Mouse (Mus musculus) lung, embryonic 14.5 days (tissue): ENCODE measurements around the gene Dab2ip. TPM values are rescaled to one million over a fixed set of nuclear protein-coding genes. Genes with fewer than 3 reads are reported as not detected.

Experiments
- ATAC-seq: fragments of 200-750 bp; cut with Nextera tagmentation; 2 replicates; pipeline ENCODE4 v1.8.0; 2017; ENCODE audit warnings: mild to moderate bottlenecking, moderate TSS enrichment, moderate library complexity; ENCODE audit not compliant: insufficient read depth
- DNase-seq: peaks from one replicate; pipeline ENCODE4 v3.0.0-alpha.2; 2015
- H3K27ac ChIP-seq: fragments of 300-500 bp; sonication (generic); 2 replicates; pipeline ENCODE4 v1.5.1; 2014; ENCODE audit warnings: low read depth, mild to moderate bottlenecking, moderate library complexity
- H3K27me3 ChIP-seq: fragments of 300-500 bp; sonication (generic); 2 replicates; pipeline ENCODE4 v1.6.1; 2014; ENCODE audit warnings: low read length, control low read depth; ENCODE audit not compliant: insufficient read depth
- H3K36me3 ChIP-seq: fragments of 300-500 bp; sonication (generic); 2 replicates; pipeline ENCODE4 v1.6.1; 2014; ENCODE audit warnings: control low read depth; ENCODE audit not compliant: insufficient read depth
- H3K4me1 ChIP-seq: fragments of 300-500 bp; sonication (generic); 2 replicates; pipeline ENCODE4 v1.6.1; 2014; ENCODE audit warnings: antibody characterized with exemption, control low read depth; ENCODE audit not compliant: insufficient read depth
- H3K4me2 ChIP-seq: fragments of 300-500 bp; sonication (generic); 2 replicates; pipeline ENCODE4 v1.6.1; 2014; ENCODE audit warnings: mild to moderate bottlenecking
- H3K4me3 ChIP-seq: fragments of 300-500 bp; sonication (generic); 2 replicates; pipeline ENCODE4 v1.5.1; 2014; ENCODE audit warnings: low read depth, low read length
- H3K9ac ChIP-seq: fragments of 300-500 bp; sonication (generic); 2 replicates; pipeline ENCODE4 v1.6.1; 2014
- H3K9me3 ChIP-seq: fragments of 300-500 bp; sonication (generic); 2 replicates; pipeline ENCODE4 v1.6.1; 2016; ENCODE audit warnings: low read depth, low read length, control low read depth
- CTCF ChIP-seq: IDR thresholded peaks from 2 replicates; pipeline ENCODE4 v1.5.1; 2016; ENCODE audit warnings: antibody characterized with exemption, low read depth
- WGBS: fragments of 180-500 bp; shearing (Covaris S2); extraction: QIAGEN DNeasy Blood & Tissue Kit; methylation state at CpG from one replicate; pipeline ENCODE4 v1.1.7; 2014; 5-methylcytosine and 5-hydroxymethylcytosine counted together
- polyA plus RNA-seq: library from polyadenylated mRNA; unstranded; fragments of >200 nt; fragmentation: Nextera tagmentation; extraction: Ambion mirVana; gene quantifications from 2 replicates; pipeline ENCODE4 v1.2.1, GENCODE M21; 2014

The Dab2ip gene
- polyA plus RNA-seq, 1 experiment from 2014 or later = 61.4 TPM

DNA sequence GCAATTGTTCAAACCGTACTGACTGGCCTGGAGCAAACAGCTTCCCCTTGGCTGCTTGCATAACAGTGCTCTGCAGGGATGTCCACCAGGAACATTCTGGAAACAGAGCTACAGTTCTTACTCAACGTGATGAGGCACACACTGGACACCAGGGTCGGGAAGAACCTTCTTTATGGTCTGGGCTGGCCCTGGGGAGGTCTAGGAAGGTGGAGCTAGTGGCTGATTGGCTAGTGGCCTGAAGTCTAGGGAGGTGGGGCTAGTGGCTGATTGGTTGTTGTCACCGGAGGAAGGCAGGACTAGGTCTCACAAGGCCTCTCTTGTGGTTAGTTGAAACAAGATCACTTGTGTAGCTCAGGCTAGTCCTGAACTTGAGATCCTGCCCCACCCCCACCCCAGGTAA is 77.5 kb downstream of the Dab2ip start:
- WGBS = 72% methylated on average over 4 of the region's 4 CpGs
- H3K4me1 ChIP-seq = no peaks in the 10 kb centered on the region
- H3K4me2 ChIP-seq = no peak overlapping the region
- H3K9me3 ChIP-seq = no peaks in the 10 kb centered on the region
- H3K27me3 ChIP-seq = no peaks in the 10 kb centered on the region
- H3K4me3 ChIP-seq = no peak overlapping the region
- ATAC-seq (no peak), DNase-seq (no peak)
- no peak overlapping the region for H3K9ac ChIP-seq
- no peaks in the 10 kb centered on the region for H3K36me3 ChIP-seq
- no peak for TF ChIP-seq CTCF
- H3K27ac ChIP-seq = no peak overlapping the region

DNA sequence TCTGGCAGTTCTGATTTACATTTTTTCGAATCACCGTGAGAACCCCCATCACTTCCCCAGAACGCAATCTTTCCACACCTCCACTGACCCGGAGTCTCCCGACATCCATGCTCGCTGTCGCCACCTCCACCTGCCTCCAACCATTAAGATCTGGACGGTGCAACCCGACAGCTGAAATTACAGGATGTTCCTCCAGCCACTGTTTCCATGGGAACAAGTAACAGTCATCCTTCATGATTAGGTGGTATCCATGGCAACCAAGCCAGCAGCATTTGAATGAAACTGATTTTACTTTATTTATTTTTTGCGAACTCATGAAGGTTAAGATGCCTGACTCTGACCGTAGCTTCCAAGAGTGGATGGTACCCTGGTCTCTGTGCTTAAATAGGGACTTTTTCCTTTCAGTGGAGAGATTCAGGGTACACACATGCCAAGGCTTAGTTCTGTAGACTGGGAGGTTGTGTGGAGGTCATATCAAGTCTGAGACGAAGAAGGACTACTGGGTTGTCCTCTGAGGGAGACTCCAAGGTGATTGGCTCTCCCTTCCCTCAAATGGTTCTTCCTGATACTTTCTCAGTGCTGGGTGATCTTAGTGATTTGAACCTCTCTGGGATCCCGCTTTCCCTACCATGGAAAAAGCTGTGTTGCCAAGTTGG is 79.9 kb downstream of the Dab2ip start:
- Histone ChIP-seq H3K27me3 (no peaks in the 10 kb centered on the region), H3K4me1 (0 out of 2 replicates have a peak, but pooled peaks cover 3% of the 10 kb centered on the region), H3K4me2 (no peak overlapping the region), H3K27ac (no peak overlapping the region), H3K9ac (no peak overlapping the region), H3K36me3 (no peaks in the 10 kb centered on the region), H3K4me3 (no peak overlapping the region), H3K9me3 (no peaks in the 10 kb centered on the region)
- DNase-seq = no peak
- 58% methylated on average over 13 of the region's 13 CpGs for WGBS
- ATAC-seq = no peak
- no peak for TF ChIP-seq CTCF

DNA sequence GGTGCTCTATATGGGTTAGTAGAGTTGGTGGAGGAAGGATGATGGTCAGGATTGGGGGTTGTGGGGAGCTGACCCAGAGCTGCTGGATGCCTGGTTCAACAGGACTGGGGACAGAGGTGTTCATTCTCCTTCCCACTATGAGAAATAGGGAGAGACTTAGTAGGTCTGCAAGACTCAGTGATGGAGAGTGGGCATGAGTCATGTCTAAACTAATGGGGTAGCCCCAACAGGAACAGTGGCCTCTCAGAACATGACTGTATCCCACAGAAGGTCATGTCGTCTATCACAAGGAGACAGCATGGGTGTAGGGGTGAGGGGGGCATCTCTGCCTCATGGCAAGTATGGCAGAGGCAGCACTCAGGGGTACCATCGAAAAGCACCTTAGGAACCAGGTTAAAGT is 81.7 kb downstream of the Dab2ip start:
- H3K9ac ChIP-seq = no peak overlapping the region
- H3K27me3 ChIP-seq = no peaks in the 10 kb centered on the region
- 0 out of 2 replicates have a peak, but pooled peaks cover 3% of the 10 kb centered on the region for H3K4me1 ChIP-seq
- no peak overlapping the region for H3K27ac ChIP-seq
- H3K36me3 ChIP-seq = peaks cover 13% of the 10 kb centered on the region
- WGBS = 81% methylated on average over 2 of the region's 2 CpGs
- no peaks in the 10 kb centered on the region for H3K9me3 ChIP-seq
- no peak overlapping the region for H3K4me2 ChIP-seq
- TF ChIP-seq CTCF = no peak
- H3K4me3 ChIP-seq = no peak overlapping the region
- DNase-seq (no peak), ATAC-seq (no peak)

DNA sequence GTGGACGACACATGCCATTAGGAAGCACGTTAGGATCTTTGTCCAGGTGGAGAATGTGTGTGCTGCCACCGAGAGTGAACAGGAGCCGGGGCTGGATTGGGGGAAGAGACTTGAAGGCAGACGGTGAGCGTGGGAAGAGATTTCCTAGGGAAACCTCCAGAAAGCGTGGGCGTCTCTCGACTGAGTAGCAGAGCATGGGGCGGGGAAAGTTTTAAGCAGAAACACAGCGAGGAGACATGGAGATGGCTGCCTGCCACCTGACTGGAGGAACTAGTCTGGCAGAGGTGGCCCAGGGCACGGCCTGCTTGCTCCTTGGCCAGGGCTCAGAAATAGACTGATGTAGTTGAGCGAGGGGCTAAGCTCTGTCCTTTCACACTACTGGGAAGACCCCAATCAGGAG is 82.5 kb downstream of the Dab2ip start:
- 0 out of 2 replicates have a peak, but pooled peaks cover 3% of the 10 kb centered on the region for H3K4me1 ChIP-seq
- H3K36me3 ChIP-seq = peaks cover 18% of the 10 kb centered on the region
- WGBS = 58% methylated on average over 13 of the region's 13 CpGs
- H3K9ac ChIP-seq = no peak overlapping the region
- H3K9me3 ChIP-seq = no peaks in the 10 kb centered on the region
- no peaks in the 10 kb centered on the region for H3K27me3 ChIP-seq
- ATAC-seq (0 out of 2 replicates have a peak, but pooled peaks have one; percentile 10), DNase-seq (peak; percentile 43)
- TF ChIP-seq CTCF = no peak
- H3K4me2 ChIP-seq = no peak overlapping the region
- no peak overlapping the region for H3K4me3 ChIP-seq
- H3K27ac ChIP-seq = no peak overlapping the region; the same call in 1 of the 2 replicates

DNA sequence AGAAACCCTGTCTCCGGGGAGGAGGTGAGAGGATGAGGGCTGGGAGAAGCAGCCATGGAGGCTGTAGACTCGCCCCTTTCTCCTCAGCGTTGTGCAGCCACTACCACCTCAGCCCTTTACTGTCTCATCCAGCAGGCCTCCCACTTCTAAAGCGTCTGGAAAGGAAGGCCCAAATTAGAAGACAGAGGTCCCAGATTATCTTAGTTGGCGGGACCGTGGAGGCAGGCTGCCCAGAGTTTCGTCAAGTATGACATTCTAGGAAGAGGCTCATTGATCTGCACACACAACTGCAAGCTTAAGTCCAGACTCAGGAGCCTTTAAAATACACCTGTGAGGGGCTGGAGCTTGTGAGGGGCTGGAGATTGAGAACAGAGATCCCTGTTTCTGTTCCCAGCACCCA is 84.2 kb downstream of the Dab2ip start:
- Histone ChIP-seq H3K4me3 (no peak overlapping the region), H3K9me3 (no peaks in the 10 kb centered on the region), H3K36me3 (peaks cover 31% of the 10 kb centered on the region), H3K9ac (no peak overlapping the region), H3K4me1 (0 out of 2 replicates have a peak, but pooled peaks cover 3% of the 10 kb centered on the region), H3K27me3 (no peaks in the 10 kb centered on the region), H3K27ac (no peak overlapping the region), H3K4me2 (no peak overlapping the region)
- ATAC-seq = no peak
- DNase-seq = no peak
- 69% methylated on average over 7 of the region's 7 CpGs for WGBS
- no peak for TF ChIP-seq CTCF

DNA sequence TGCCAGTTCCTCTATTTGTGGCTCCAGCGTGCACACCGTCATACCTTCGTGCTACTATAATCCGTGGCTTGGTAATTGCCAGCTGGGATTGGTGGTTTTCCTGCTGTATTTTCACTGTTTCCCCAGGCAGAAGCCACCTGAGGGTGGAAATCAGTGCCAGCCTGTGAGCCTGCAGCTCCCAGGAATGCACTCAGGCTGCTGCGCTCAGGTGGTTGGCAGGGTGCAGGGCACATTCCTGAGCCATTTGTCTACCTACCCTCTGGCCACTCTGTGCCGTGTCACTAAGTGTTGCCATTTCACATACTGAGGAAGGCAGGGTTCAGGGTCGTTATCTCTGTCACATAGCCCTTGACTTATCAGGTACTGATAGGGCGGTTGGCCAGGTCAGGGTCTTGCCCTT is 88.5 kb downstream of the Dab2ip start:
- DNase-seq (no peak), ATAC-seq (no peak)
- H3K36me3 ChIP-seq = peaks cover 34% of the 10 kb centered on the region
- no peak overlapping the region for H3K27ac ChIP-seq
- 78% methylated on average over 8 of the region's 8 CpGs for WGBS
- no peak for TF ChIP-seq CTCF
- no peaks in the 10 kb centered on the region for H3K4me1 ChIP-seq
- H3K4me2 ChIP-seq = no peak overlapping the region
- H3K9ac ChIP-seq = no peak overlapping the region
- H3K9me3 ChIP-seq = no peaks in the 10 kb centered on the region
- no peaks in the 10 kb centered on the region for H3K27me3 ChIP-seq
- no peak overlapping the region for H3K4me3 ChIP-seq

DNA sequence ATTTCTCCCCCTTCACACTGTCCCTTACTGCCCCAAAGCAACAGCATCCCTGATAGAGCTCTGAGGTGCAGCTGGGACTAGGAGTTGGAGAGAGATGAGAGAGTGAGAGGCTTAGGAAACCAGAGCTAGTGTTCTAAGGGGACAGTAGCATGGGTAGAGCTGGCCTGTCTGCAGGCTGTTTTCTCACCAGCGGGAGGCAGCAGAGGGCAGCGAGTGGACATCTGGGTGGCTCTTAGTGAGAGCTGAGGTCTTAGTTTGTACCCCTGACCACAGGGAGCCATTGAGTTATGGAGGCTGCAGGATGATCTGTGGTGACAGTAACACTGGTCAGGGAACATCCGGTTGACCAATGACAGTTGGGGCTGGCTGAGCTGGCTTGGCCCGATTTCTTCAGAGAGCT is 91.6 kb downstream of the Dab2ip start:
- no peak overlapping the region for H3K27ac ChIP-seq
- no peak overlapping the region for H3K4me3 ChIP-seq
- no peaks in the 10 kb centered on the region for H3K4me1 ChIP-seq
- peak; percentile 42; the same call in 1 of the 2 replicates for ATAC-seq
- 27% methylated on average over 4 of the region's 4 CpGs for WGBS
- DNase-seq = peak; percentile 87
- H3K36me3 ChIP-seq = peaks cover 25% of the 10 kb centered on the region
- no peak overlapping the region for H3K9ac ChIP-seq
- no peak overlapping the region for H3K4me2 ChIP-seq
- H3K9me3 ChIP-seq = no peaks in the 10 kb centered on the region
- H3K27me3 ChIP-seq = no peaks in the 10 kb centered on the region
- peak; percentile 93 for TF ChIP-seq CTCF
